Mouse (Mus musculus) embryonic stem cell, embryonic (primary cell): ENCODE data around the gene Strn4.

Experiments
- CTCF ChIA-PET, 4 experiments: fragments of 300-600 bp in 2 of 4; fragments of 350-600 bp in 2 of 4; sonication (Branson Sonifier 250); formaldehyde crosslinking; loops; one replicate each; lab custom pipeline; 2022; ENCODE audit warnings: inconsistent platforms in 2 of 4; lab: Charles Lee
- POLR2A ChIA-PET, 4 experiments: fragments of 300-600 bp in 2 of 4; fragments of 350-600 bp in 2 of 4; sonication (Branson Sonifier 250); formaldehyde crosslinking; loops; one replicate each; lab custom pipeline; 2022; ENCODE audit warnings: antibody characterized with exemption in 4 of 4, inconsistent platforms in 1 of 4; lab: Charles Lee

The Strn4 gene

DNA sequence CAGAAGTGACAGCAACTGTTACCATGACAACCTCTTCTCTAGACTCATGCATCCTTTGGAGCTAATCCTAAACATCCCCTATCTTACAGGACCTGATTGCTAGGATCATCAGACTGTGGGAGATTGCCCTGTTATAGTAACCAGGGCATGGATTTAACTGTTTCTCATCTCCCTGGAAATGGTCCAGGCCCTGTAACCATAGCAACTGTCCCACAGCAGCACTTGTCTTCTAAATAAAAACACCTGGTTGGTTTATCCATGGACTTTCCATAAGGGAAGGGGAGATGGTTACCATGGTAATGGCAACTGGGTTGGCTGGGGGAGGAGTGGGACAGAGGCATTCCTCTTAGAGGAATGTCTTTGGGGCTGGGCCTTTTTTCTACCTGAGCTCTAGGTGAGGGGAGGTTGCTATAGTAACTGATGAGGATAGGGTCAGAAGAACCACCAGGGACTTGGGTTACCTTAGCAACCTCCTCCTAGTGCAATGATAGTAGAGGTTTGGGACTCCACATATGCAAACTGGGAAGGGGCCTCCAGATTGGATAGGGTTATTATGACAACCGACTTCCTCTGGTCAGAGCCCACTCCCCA lies at the start of gene Strn4:
TSS of gene Strn4 (plus strand) at position 539 of the 591 bp plus-strand sequence.
- CTCF ChIA-PET: interaction anchor here in 1 of 4 experiments (0.9 to 1.4 kb wide), 3 partner anchors 46 to 352 kb away, joined by 3 to 4 read pairs (median 3); no protein-coding TSS in a partner anchor
- POLR2A ChIA-PET: interaction anchor here in 3 of 4 experiments (0.7 to 2.4 kb wide), 10 partner anchors 13 to 201 kb away, joined by 3 to 7 read pairs (median 3); partner anchors contain the start of genes Prkd2 (in 2 of the 3), Arhgap35 (in 1 of the 3) and Calm3 (in 1 of the 3)

DNA sequence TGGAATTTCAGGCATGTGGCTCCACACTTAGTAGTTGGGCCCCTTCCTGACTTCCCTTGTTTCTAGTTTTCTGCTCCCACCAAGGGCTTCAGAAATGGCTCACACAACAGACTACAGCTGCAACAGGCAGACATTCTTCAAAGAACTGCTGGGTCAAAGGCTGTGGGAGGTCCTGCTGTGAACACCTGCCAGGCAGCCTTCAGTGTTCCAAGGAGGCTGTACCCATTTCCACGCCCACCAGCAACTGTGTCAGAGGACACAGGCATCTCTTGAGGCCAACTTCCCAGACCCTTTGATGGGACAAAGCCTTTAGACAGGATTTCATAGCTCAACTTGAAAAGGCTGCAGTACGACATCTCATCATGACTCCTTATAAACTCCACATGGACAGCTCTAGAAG lies 49.2 kb upstream of the Strn4 start:
- ChIA-PET POLR2A (interaction anchor here in 3 of 4 experiments (0.6 to 3.3 kb wide), 14 partner anchors 9 to 29 kb away, joined by 3 to 15 read pairs (median 4); partner anchors contain the start of genes Slc1a5 (in 2 of the 3) and Ap2s1 (in 1 of the 3)), CTCF (interaction anchor here in 1 of 4 experiments (1.5 kb wide), 1 partner anchor 20 kb away, joined by 7 read pairs; no protein-coding TSS in a partner anchor)

- ChIA-PET POLR2A (interaction anchor here in 3 of 4 experiments (0.7 to 1.8 kb wide), 5 partner anchors 15 to 24 kb away, joined by 3 to 4 read pairs (median 3); no protein-coding TSS in a partner anchor), CTCF (no interaction called here)
Observed at GRCm38 (mm10) chr7:16775888-16776287, 39.8 kb upstream of the Strn4 start.

- ChIA-PET POLR2A (interaction anchor here (0.6 to 9.6 kb wide), 55 partner anchors 8 to 494 kb away, joined by 3 to 84 read pairs (median 4); partner anchors contain the start of genes Ap2s1 (in 2 of the 4), Dact3 (in 2 of the 4), Ccdc9 (in 1 of the 4) and Gm42372 (in 1 of the 4)), CTCF (interaction anchor here in 2 of 4 experiments (0.6 to 1.2 kb wide), 5 partner anchors 25 to 165 kb away, joined by 3 to 4 read pairs (median 3); partner anchors contain the start of gene Arhgap35 (in 1 of the 2))
Observed at GRCm38 (mm10) chr7:16780076-16780475, 35.6 kb upstream of the Strn4 start.

GRCm38 (mm10) chr7:16780825-16781554 lies 34.7 kb upstream of the Strn4 start, which contains the start of gene Slc1a5:
Gene Slc1a5, plus strand, starts transcription at chr7:16781340.
- POLR2A ChIA-PET: interaction anchor here (0.6 to 9.6 kb wide), 99 partner anchors 8 to 495 kb away, joined by 3 to 84 read pairs (median 4); partner anchors contain the start of genes Dact3 (in 3 of the 4), Ap2s1 (in 2 of the 4), Prkd2 (in 2 of the 4) and Ccdc9 (in 1 of the 4)
- CTCF ChIA-PET: interaction anchor here in 2 of 4 experiments (0.6 to 1.2 kb wide), 6 partner anchors 24 to 166 kb away, joined by 3 to 4 read pairs (median 3); partner anchors contain the start of gene Arhgap35 (in 1 of the 2)

- POLR2A ChIA-PET: interaction anchor here (0.6 to 9.6 kb wide), 60 partner anchors 8 to 496 kb away, joined by 3 to 84 read pairs (median 5); partner anchors contain the start of genes Dact3 (in 3 of the 4), Ap2s1 (in 2 of the 4), Prkd2 (in 2 of the 4) and Ccdc9 (in 1 of the 4)
- CTCF ChIA-PET: interaction anchor here in 2 of 4 experiments (0.9 kb wide), 2 partner anchors 36 to 114 kb away, joined by 3 read pairs; no protein-coding TSS in a partner anchor
Observed at GRCm38 (mm10) chr7:16781555-16781815, 34.2 kb upstream of the Strn4 start.

DNA sequence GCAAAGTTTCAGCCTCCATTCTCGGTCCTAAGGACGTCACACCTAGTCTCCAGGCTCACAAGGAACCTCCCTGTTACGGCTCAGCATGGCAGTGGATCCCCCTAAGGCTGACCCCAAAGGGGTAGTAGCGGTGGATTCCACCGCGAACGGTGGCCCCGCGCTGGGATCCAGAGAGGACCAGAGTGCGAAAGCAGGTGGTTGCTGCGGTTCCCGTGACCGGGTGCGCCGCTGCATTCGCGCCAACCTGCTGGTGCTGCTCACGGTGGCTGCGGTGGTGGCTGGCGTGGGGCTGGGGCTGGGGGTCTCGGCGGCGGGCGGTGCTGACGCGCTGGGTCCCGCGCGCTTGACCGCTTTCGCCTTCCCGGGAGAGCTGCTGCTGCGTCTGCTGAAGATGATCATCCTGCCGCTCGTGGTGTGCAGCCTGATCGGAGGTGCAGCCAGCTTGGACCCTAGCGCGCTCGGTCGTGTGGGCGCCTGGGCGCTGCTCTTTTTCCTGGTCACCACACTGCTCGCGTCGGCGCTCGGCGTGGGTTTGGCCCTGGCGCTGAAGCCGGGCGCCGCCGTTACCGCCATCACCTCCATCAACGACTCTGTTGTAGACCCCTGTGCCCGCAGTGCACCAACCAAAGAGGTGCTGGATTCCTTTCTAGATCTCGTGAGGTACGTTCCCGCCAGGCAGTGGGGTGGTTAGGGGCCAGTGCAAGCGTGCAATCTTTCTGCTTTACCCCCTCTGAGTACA lies 33.7 kb upstream of the Strn4 start:
- CTCF ChIA-PET: interaction anchor here in 3 of 4 experiments (0.8 to 0.9 kb wide), 3 partner anchors 10 to 113 kb away, joined by 3 to 6 read pairs (median 3); no protein-coding TSS in a partner anchor
- POLR2A ChIA-PET: interaction anchor here (0.6 to 9.6 kb wide), 64 partner anchors 9 to 496 kb away, joined by 3 to 84 read pairs (median 4); partner anchors contain the start of genes Dact3 (in 3 of the 4), Ap2s1 (in 2 of the 4), Prkd2 (in 2 of the 4) and Ccdc9 (in 1 of the 4)

- ChIA-PET POLR2A (interaction anchor here in 3 of 4 experiments (0.6 to 9.6 kb wide), 38 partner anchors 9 to 497 kb away, joined by 3 to 84 read pairs (median 4); partner anchors contain the start of genes Dact3 (in 2 of the 3), Ap2s1 (in 1 of the 3), Strn4 (in 1 of the 3) and Tmem160 (in 1 of the 3)), CTCF (interaction anchor here in 1 of 4 experiments (0.8 kb wide), 1 partner anchor 10 kb away, joined by 6 read pairs; no protein-coding TSS in a partner anchor)
Observed at GRCm38 (mm10) chr7:16782555-16783125, 33.0 kb upstream of the Strn4 start.

DNA sequence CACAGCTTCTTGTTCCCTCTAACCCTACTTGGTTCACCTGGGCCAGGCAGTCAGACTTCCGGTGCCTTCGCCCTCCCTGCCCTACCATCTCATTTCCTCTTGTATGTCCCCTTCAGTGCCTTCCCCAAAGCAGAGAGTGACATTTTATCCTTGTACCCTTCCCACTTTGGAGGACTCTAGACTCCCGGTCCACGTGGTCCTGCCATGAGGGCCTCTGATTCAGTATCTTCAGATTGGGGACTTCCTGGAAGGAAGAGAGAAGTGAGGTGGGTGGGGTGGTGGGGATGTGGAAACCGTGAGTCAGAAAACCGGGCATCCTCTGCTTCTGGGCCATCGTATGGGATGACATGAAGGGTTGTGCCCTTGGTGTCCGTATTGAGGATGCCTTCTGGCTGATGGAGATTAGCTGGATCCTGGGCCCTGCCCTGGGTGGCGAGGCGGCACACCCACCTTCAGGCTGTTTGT lies 32.4 kb upstream of the Strn4 start:
- CTCF ChIA-PET: interaction anchor here in 2 of 4 experiments (0.8 to 2.0 kb wide), 3 partner anchors 14 to 112 kb away, joined by 3 to 7 read pairs (median 3); no protein-coding TSS in a partner anchor
- POLR2A ChIA-PET: interaction anchor here in 3 of 4 experiments (0.6 to 9.6 kb wide), 35 partner anchors 10 to 497 kb away, joined by 3 to 84 read pairs (median 5); partner anchors contain the start of genes Ap2s1 (in 2 of the 3), Dact3 (in 2 of the 3) and Strn4 (in 1 of the 3)

DNA sequence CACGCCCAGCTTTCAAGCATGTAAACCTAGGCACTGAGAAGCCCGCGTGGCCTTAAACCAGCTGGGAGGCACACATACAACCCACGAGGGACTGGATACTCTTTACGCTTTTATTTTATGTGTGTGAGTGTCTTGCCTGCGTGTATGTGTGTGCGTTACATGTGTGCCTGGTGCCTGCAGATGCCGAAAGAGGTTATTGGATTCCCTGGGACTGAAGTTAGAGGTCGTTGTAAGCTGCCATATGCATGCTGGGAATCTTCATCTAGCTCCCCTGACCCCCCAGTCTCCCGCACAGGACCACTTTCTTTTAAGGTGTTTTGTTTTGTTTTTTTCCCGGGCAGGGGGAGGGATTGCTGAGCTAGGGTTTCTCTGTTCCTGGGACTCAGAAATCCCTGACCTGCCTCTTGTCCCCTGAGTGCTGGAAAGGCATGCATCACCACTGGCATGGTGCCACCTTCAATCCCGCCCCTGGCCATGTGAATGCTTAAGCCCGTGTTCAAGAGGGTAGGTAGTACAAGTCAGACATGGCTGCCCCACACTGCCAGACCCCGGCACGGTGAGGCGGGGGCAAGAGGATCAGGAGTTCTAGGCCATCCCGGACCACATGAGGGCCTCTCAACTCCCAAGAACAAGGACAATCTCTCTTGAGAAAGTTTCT lies 31.8 kb upstream of the Strn4 start:
- CTCF ChIA-PET: interaction anchor here in 2 of 4 experiments (0.8 to 2.0 kb wide), 3 partner anchors 13 to 111 kb away, joined by 3 to 7 read pairs (median 3); no protein-coding TSS in a partner anchor
- POLR2A ChIA-PET: interaction anchor here (0.6 to 9.6 kb wide), 49 partner anchors 9 to 498 kb away, joined by 3 to 84 read pairs (median 4); partner anchors contain the start of genes Ap2s1 (in 3 of the 4), Dact3 (in 2 of the 4), Strn4 (in 2 of the 4) and Ccdc9 (in 1 of the 4)

GRCm38 (mm10) chr7:16784498-16784976 lies 31.2 kb upstream of the Strn4 start:
- POLR2A ChIA-PET: interaction anchor here (0.5 to 9.6 kb wide), 65 partner anchors 9 to 759 kb away, joined by 3 to 84 read pairs (median 4); partner anchors contain the start of genes Ap2s1 (in 3 of the 4), Arhgap35 (in 2 of the 4), Dact3 (in 2 of the 4) and Ccdc9 (in 1 of the 4)
- CTCF ChIA-PET: interaction anchor here in 3 of 4 experiments (0.6 to 2.0 kb wide), 7 partner anchors 9 to 89 kb away, joined by 3 to 8 read pairs (median 3); partner anchors contain the start of gene Prkd2 (in 1 of the 3)

DNA sequence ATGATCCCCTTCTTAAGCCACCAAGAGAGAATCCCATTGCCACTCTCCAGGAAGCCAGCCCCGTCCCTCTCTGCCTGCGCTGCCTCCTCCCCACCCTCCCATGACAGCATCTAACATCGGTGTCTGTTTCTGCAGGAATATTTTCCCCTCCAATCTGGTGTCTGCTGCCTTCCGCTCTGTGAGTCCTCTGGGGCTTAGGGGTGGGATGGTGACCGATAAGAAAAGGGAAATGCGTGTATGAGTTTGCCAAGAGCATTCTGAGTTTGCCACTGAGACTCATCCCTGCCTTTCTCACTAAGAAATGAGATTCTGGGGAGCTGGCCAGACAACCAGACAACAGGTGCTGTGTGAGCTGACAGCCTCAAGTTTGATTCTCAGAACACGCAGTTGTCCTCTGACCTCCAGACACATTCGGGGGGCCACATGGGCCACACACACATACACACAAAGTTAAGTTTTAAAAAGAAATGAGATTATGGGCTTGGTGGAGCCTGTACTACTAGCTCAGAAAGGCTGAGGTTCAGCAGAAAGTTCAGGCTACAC lies 30.1 kb upstream of the Strn4 start:
- CTCF ChIA-PET: interaction anchor here in 2 of 4 experiments (0.5 to 0.9 kb wide), 2 partner anchors 37 to 91 kb away, joined by 3 to 5 read pairs; no protein-coding TSS in a partner anchor
- POLR2A ChIA-PET: interaction anchor here in 3 of 4 experiments (0.7 to 9.6 kb wide), 22 partner anchors 8 to 500 kb away, joined by 3 to 84 read pairs (median 5); no protein-coding TSS in a partner anchor

- ChIA-PET POLR2A (interaction anchor here (0.6 to 4.9 kb wide), 21 partner anchors 9 to 507 kb away, joined by 3 to 76 read pairs (median 4); partner anchors contain the start of genes Slc1a5 (in 3 of the 4), Ap2s1 (in 2 of the 4) and Dact3 (in 1 of the 4)), CTCF (interaction anchor here in 2 of 4 experiments (1.0 to 1.2 kb wide), 3 partner anchors 22 to 46 kb away, joined by 3 to 5 read pairs (median 4); no protein-coding TSS in a partner anchor)
Observed at GRCm38 (mm10) chr7:16792316-16792715, 23.4 kb upstream of the Strn4 start.

DNA sequence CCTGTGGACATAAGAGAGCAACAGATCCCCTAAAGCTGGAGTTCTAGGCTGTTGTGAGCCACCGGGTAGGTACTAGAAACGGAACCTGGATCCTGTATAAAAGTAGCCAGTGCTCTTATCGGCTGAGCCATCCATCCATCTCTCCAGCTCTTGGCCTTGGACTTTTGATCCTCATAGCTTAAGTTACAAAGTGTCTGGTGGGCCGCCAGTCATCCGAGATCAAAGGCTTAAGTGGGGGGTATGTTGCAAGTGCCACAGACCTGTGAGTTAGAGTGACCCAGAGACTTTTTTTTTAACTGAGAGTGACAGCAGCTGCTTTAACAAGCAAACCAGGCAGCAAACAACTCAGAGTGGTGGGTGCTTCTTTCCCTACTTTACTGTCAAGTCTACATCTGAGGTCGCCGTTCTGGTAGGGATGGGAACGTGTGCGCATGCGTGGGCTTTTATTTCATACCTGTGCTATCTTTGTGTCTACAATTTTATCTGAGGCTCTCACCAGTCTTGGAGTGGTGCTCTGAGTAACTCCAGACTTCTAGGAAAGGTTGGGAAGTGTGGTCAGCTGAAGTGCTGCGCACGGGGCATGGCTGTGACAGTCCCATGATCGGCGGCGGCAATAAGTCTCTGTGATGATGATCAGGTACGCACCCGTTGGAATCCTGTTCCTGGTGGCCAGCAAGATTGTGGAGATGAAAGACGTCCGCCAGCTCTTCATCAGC lies 22.5 kb upstream of the Strn4 start:
- POLR2A ChIA-PET: interaction anchor here (0.6 to 4.9 kb wide), 22 partner anchors 9 to 508 kb away, joined by 3 to 76 read pairs (median 4); partner anchors contain the start of genes Slc1a5 (in 3 of the 4), Ap2s1 (in 2 of the 4) and Dact3 (in 1 of the 4)
- CTCF ChIA-PET: interaction anchor here in 3 of 4 experiments (0.6 to 1.2 kb wide), 8 partner anchors 8 to 290 kb away, joined by 3 to 5 read pairs (median 3); partner anchors contain the start of gene Gng8 (in 1 of the 3)
